Mouse (Mus musculus): Measurements from ENCODE around the gene 6430571L13Rik. TPM values are rescaled to one million over a fixed set of nuclear protein-coding genes. Genes with fewer than 3 reads are reported as not detected.

Gene 6430571L13Rik
- polyA plus RNA-seq, 1 experiment from 2014 or later = 1.1 TPM

GRCm38 (mm10) chr9:107396397-107396796 lies 56.0 kb downstream of the 6430571L13Rik start:
- Histone ChIP-seq H3K27ac (no peak overlapping the region), H3K36me3 (no peaks in the 10 kb centered on the region), H3K4me2 (no peak overlapping the region), H3K9ac (no peak overlapping the region), H3K27me3 (peaks cover 60% of the 10 kb centered on the region), H3K4me1 (replicated peaks) (peaks cover 9% of the 10 kb centered on the region), H3K4me3 (no peak overlapping the region), H3K9me3 (replicated peaks) (no peaks in the 10 kb centered on the region)
- 29% methylated on average over 4 of the region's 4 CpGs for WGBS
- ATAC-seq (replicated peaks; ENCODE audit: insufficient number of reproducible peaks, insufficient read depth, low FRiP score, low read depth) = no peak

GRCm38 (mm10) chr9:107398968-107399367 lies 58.6 kb downstream of the 6430571L13Rik start:
- peak overlapping the region; percentile 95 for H3K4me2 ChIP-seq

GRCm38 (mm10) chr9:107399491-107399971 lies 59.1 kb downstream of the 6430571L13Rik start, which contains the start of gene Cacna2d2:
Cacna2d2 (plus strand) TSS chr9:107399612.
- peak within 1 kb of the TSS; percentile 55 for H3K9ac ChIP-seq
- peak within 1 kb of the TSS; percentile 95 for H3K4me2 ChIP-seq
- H3K27me3 ChIP-seq = peaks cover 83% of the 10 kb centered on the region
- peak; percentile 66 for ATAC-seq (replicated peaks; ENCODE audit: insufficient number of reproducible peaks, insufficient read depth, low FRiP score, low read depth)
- no peaks in the 10 kb centered on the region for H3K36me3 ChIP-seq
- H3K9me3 ChIP-seq (replicated peaks) = no peaks in the 10 kb centered on the region
- H3K4me3 ChIP-seq = peak within 1 kb of the TSS; percentile 72
- WGBS = under 1% methylated on average over 51 of the region's 54 CpGs
- H3K27ac ChIP-seq = peak within 1 kb of the TSS; percentile 3; the same call in 1 of the 2 replicates
- peaks cover 9% of the 10 kb centered on the region for H3K4me1 ChIP-seq (replicated peaks)

More at GRCm38 (mm10) chr9:107398968-107399367, 58.6 kb downstream of the 6430571L13Rik start:
- Histone ChIP-seq H3K9ac (no peak overlapping the region), H3K27ac (no peak overlapping the region), H3K27me3 (peaks cover 84% of the 10 kb centered on the region), H3K36me3 (no peaks in the 10 kb centered on the region), H3K9me3 (replicated peaks) (no peaks in the 10 kb centered on the region), H3K4me3 (peak overlapping the region; percentile 72; the same call in 1 of the 2 replicates), H3K4me1 (replicated peaks) (peaks cover 9% of the 10 kb centered on the region)
- no peak for ATAC-seq (replicated peaks; ENCODE audit: insufficient number of reproducible peaks, insufficient read depth, low FRiP score, low read depth)
- 28% methylated on average over 11 of the region's 11 CpGs for WGBS

GRCm38 (mm10) chr9:107400060-107400511 lies 59.7 kb downstream of the 6430571L13Rik start:
- 0 out of 2 replicates have a peak, but pooled peaks have one; percentile 4 for ATAC-seq (replicated peaks; ENCODE audit: insufficient number of reproducible peaks, insufficient read depth, low FRiP score, low read depth)
- WGBS = 1% methylated on average over 43 of the region's 45 CpGs
- H3K27ac ChIP-seq = peak overlapping the region; percentile 3; the same call in 1 of the 2 replicates

GRCm38 (mm10) chr9:107400666-107401285 lies 60.4 kb downstream of the 6430571L13Rik start:
- no peak for ATAC-seq (replicated peaks; ENCODE audit: insufficient number of reproducible peaks, insufficient read depth, low FRiP score, low read depth)
- Histone ChIP-seq H3K4me2 (peak overlapping the region; percentile 95), H3K9ac (peak overlapping the region; percentile 55), H3K36me3 (no peaks in the 10 kb centered on the region), H3K9me3 (replicated peaks) (no peaks in the 10 kb centered on the region), H3K4me3 (peak overlapping the region; percentile 72), H3K27ac (no peak overlapping the region), H3K4me1 (replicated peaks) (peaks cover 9% of the 10 kb centered on the region), H3K27me3 (peaks cover 79% of the 10 kb centered on the region)
- 14% methylated on average over 13 of the region's 13 CpGs for WGBS

More at GRCm38 (mm10) chr9:107400060-107400511, 59.7 kb downstream of the 6430571L13Rik start:
- Histone ChIP-seq H3K4me1 (replicated peaks) (peaks cover 9% of the 10 kb centered on the region), H3K36me3 (no peaks in the 10 kb centered on the region), H3K4me2 (peak overlapping the region; percentile 95), H3K4me3 (peak overlapping the region; percentile 72), H3K9me3 (replicated peaks) (no peaks in the 10 kb centered on the region), H3K27me3 (peaks cover 79% of the 10 kb centered on the region), H3K9ac (peak overlapping the region; percentile 55)

Other genes starting within 250 kb of the 6430571L13Rik start
- 0.11 and 0.20 TPM in 2 replicates for gene Dock3, start 108.7 kb upstream of the 6430571L13Rik start, polyA plus RNA-seq (2015; fragmentation: Nextera tagmentation; extraction: Ambion mirVana)
- 6.9 and 12.9 TPM in 2 replicates for gene Mapkapk3, start 50.7 kb upstream of the 6430571L13Rik start, polyA plus RNA-seq (2015; fragmentation: Nextera tagmentation; extraction: Ambion mirVana)
- gene Cish, start 44.6 kb upstream of the 6430571L13Rik start, polyA plus RNA-seq (2015; fragmentation: Nextera tagmentation; extraction: Ambion mirVana) = 31.1 and 36.3 TPM in 2 replicates
- 11.2 and 11.8 TPM in 2 replicates for gene Hemk1, start 2.3 kb upstream of the 6430571L13Rik start, polyA plus RNA-seq (2015; fragmentation: Nextera tagmentation; extraction: Ambion mirVana)
- gene Cacna2d2, start 59.0 kb downstream of the 6430571L13Rik start, polyA plus RNA-seq (2015; fragmentation: Nextera tagmentation; extraction: Ambion mirVana) = 2.6 and 3.6 TPM in 2 replicates
- gene Tmem115, start 193.3 kb downstream of the 6430571L13Rik start, polyA plus RNA-seq (2015; fragmentation: Nextera tagmentation; extraction: Ambion mirVana) = 31.5 and 35.5 TPM in 2 replicates
- 14.7 and 19.5 TPM in 2 replicates for gene Cyb561d2, start 201.6 kb downstream of the 6430571L13Rik start, polyA plus RNA-seq (2015; fragmentation: Nextera tagmentation; extraction: Ambion mirVana)
- gene Nprl2, start 201.6 kb downstream of the 6430571L13Rik start, polyA plus RNA-seq (2015; fragmentation: Nextera tagmentation; extraction: Ambion mirVana) = 26.4 and 30.5 TPM in 2 replicates
- 0.40 and 1.7 TPM in 2 replicates for gene Zmynd10, start 206.7 kb downstream of the 6430571L13Rik start, polyA plus RNA-seq (2015; fragmentation: Nextera tagmentation; extraction: Ambion mirVana)
- gene Rassf1, start 211.0 kb downstream of the 6430571L13Rik start, polyA plus RNA-seq (2015; fragmentation: Nextera tagmentation; extraction: Ambion mirVana) = 45.3 and 54.8 TPM in 2 replicates
- gene Tusc2, start 222.7 kb downstream of the 6430571L13Rik start, polyA plus RNA-seq (2015; fragmentation: Nextera tagmentation; extraction: Ambion mirVana) = 41.4 and 43.0 TPM in 2 replicates
- gene Hyal2, start 227.3 kb downstream of the 6430571L13Rik start, polyA plus RNA-seq (2015; fragmentation: Nextera tagmentation; extraction: Ambion mirVana) = 72.2 and 89.3 TPM in 2 replicates
- gene Hyal1, start 236.3 kb downstream of the 6430571L13Rik start, polyA plus RNA-seq (2015; fragmentation: Nextera tagmentation; extraction: Ambion mirVana) = 8.3 and 9.1 TPM in 2 replicates
- 13.4 and 17.2 TPM in 2 replicates for gene Naa80, start 238.3 kb downstream of the 6430571L13Rik start, polyA plus RNA-seq (2015; fragmentation: Nextera tagmentation; extraction: Ambion mirVana)
- gene Hyal3, start 240.2 kb downstream of the 6430571L13Rik start, polyA plus RNA-seq (2015; fragmentation: Nextera tagmentation; extraction: Ambion mirVana) = 0.68 and 0.82 TPM in 2 replicates
- 31.7 and 45.7 TPM in 2 replicates for gene Ifrd2, start 247.0 kb downstream of the 6430571L13Rik start, polyA plus RNA-seq (2015; fragmentation: Nextera tagmentation; extraction: Ambion mirVana)